Comparison of ENCODE assay signal across 11 mouse cellular contexts in genomic region chr6:60985919-60986318, GRCm38 (mm10).
DNase-seq lines count a peak whose midpoint lies in the region; ATAC-seq and TF ChIP-seq lines count a peak whose summit lies in the region.
"Had no signal": no experiment of that assay in that cellular context is flagged by ENCODE, and none has a peak within 500 bp of the region (broad histone marks: within the 10 kb centered on the region; RNA-seq: fewer than 3 reads in every experiment).

No protein-coding gene starts in this region.

- no peak overlapping the region for H3K27ac ChIP-seq in heart, postnatal 0 days (ENCODE audit: low read depth)
- H3K27ac ChIP-seq in midbrain, embryonic 15.5 days = no peak overlapping the region
- no peak overlapping the region for H3K27ac ChIP-seq in midbrain, embryonic 16.5 days (ENCODE audit: low read length)
- no peak overlapping the region for H3K27ac ChIP-seq in stomach, postnatal 0 days (replicated peaks)
- H3K27ac ChIP-seq: liver, embryonic 13.5 days had no signal

- TF ChIP-seq EP300 in heart, postnatal 0 days (IDR thresholded peaks at IDR 0.05; ENCODE audit: low read depth) = no peak
- TF ChIP-seq EP300 in stomach, postnatal 0 days (optimal IDR thresholded peaks at IDR 0.05) = no peak

- intact Hi-C loops in heart, postnatal 36 days (cut with DNase I) = loop anchor here (1.0 kb wide), 1 partner anchor 315 kb away; no protein-coding TSS in a partner anchor

- H3K27me3 ChIP-seq in heart, postnatal 0 days (ENCODE audit: control insufficient read depth, insufficient read depth, low read length) = no peaks in the 10 kb centered on the region
- no peaks in the 10 kb centered on the region for H3K27me3 ChIP-seq in midbrain, embryonic 15.5 days (replicated peaks)
- no peaks in the 10 kb centered on the region for H3K27me3 ChIP-seq in midbrain, embryonic 16.5 days (ENCODE audit: control insufficient read depth, insufficient read depth, low read depth, low read length)
- no peaks in the 10 kb centered on the region for H3K27me3 ChIP-seq in stomach, postnatal 0 days (ENCODE audit: control insufficient read depth, insufficient read depth, low read length)
- H3K27me3 ChIP-seq: liver, embryonic 13.5 days had no signal

- ATAC-seq in heart, postnatal 0 days (ENCODE audit: insufficient read depth, low read depth) = no peak
- ATAC-seq in midbrain, embryonic 15.5 days (replicated peaks) = 0 out of 2 replicates have a peak, but pooled peaks have one; percentile 30
- no peak; the same call in 1 of the 2 replicates for ATAC-seq in midbrain, embryonic 16.5 days
- no peak for ATAC-seq in stomach, postnatal 0 days (ENCODE audit: low FRiP score, low TSS enrichment)

- 31% methylated on average over 2 of the region's 2 CpGs for WGBS in heart, postnatal 0 days
- WGBS in midbrain, embryonic 15.5 days = 39% methylated on average over 2 of the region's 2 CpGs
- WGBS in midbrain, embryonic 16.5 days = 42% methylated on average over 2 of the region's 2 CpGs
- 42% methylated on average over 2 of the region's 2 CpGs for WGBS in stomach, postnatal 0 days

- H3K4me3 ChIP-seq in heart, postnatal 0 days (ENCODE audit: low read depth, low read length) = no peak overlapping the region
- H3K4me3 ChIP-seq in midbrain, embryonic 15.5 days = no peak overlapping the region
- no peak overlapping the region for H3K4me3 ChIP-seq in midbrain, embryonic 16.5 days (ENCODE audit: low read depth, low read length)
- no peak overlapping the region for H3K4me3 ChIP-seq in stomach, postnatal 0 days (ENCODE audit: low read depth, low read length)
- H3K4me3 ChIP-seq: liver, embryonic 13.5 days; myocyte had no signal

- no peaks in the 10 kb centered on the region for H3K36me3 ChIP-seq in heart, postnatal 0 days (replicated peaks; ENCODE audit: control insufficient read depth, insufficient read depth, low read length)
- H3K36me3 ChIP-seq in midbrain, embryonic 15.5 days (replicated peaks) = no peaks in the 10 kb centered on the region
- H3K36me3 ChIP-seq in midbrain, embryonic 16.5 days (ENCODE audit: control insufficient read depth, insufficient read depth, low read length) = no peaks in the 10 kb centered on the region
- H3K36me3 ChIP-seq in stomach, postnatal 0 days (ENCODE audit: control insufficient read depth, insufficient read depth, low read length) = no peaks in the 10 kb centered on the region
- H3K36me3 ChIP-seq: liver, embryonic 13.5 days had no signal

- peak; percentile 56 for TF ChIP-seq CTCF in heart, postnatal 0 days (IDR thresholded peaks at IDR 0.05; ENCODE audit: low read depth)
- peak; percentile 73 for TF ChIP-seq CTCF in stomach, postnatal 0 days (IDR thresholded peaks at IDR 0.05; ENCODE audit: low read depth)

- DNase-seq in heart, postnatal 0 days (ENCODE audit: low spot score) = no peak
- no peak for DNase-seq in heart, postnatal 36 days
- peak; percentile 39 for DNase-seq in brain, embryonic 18.5 days (ENCODE audit: low read depth, low spot score)
- no peak for DNase-seq in stomach, postnatal 0 days (ENCODE audit: low spot score)
- no peak for DNase-seq in right cerebral cortex, postnatal 25 days
- no peak for DNase-seq in layer of hippocampus, adult 11-12 months (ENCODE audit: low spot score)
- DNase-seq: liver, embryonic 13.5 days; thymus, postnatal 36 days had no signal

- H3K4me2 ChIP-seq in heart, postnatal 0 days (ENCODE audit: low read depth, low read length) = no peak overlapping the region
- no peak overlapping the region for H3K4me2 ChIP-seq in midbrain, embryonic 15.5 days
- H3K4me2 ChIP-seq in midbrain, embryonic 16.5 days (ENCODE audit: low read length) = no peak overlapping the region
- H3K4me2 ChIP-seq in stomach, postnatal 0 days (replicated peaks; ENCODE audit: low read depth) = no peak overlapping the region
- H3K4me2 ChIP-seq: liver, embryonic 13.5 days had no signal

- no peaks in the 10 kb centered on the region for H3K4me1 ChIP-seq in heart, postnatal 0 days (ENCODE audit: control insufficient read depth, insufficient read depth)
- no peaks in the 10 kb centered on the region for H3K4me1 ChIP-seq in midbrain, embryonic 15.5 days
- H3K4me1 ChIP-seq in midbrain, embryonic 16.5 days (ENCODE audit: control insufficient read depth, insufficient read depth, low read length) = no peaks in the 10 kb centered on the region
- no peaks in the 10 kb centered on the region for H3K4me1 ChIP-seq in stomach, postnatal 0 days (replicated peaks; ENCODE audit: control insufficient read depth, insufficient read depth)
- H3K4me1 ChIP-seq: liver, embryonic 13.5 days had no signal

- H3K9me3 ChIP-seq in heart, postnatal 0 days (replicated peaks; ENCODE audit: control insufficient read depth, low read length) = no peaks in the 10 kb centered on the region
- no peaks in the 10 kb centered on the region for H3K9me3 ChIP-seq in midbrain, embryonic 15.5 days
- no peaks in the 10 kb centered on the region for H3K9me3 ChIP-seq in midbrain, embryonic 16.5 days (replicated peaks; ENCODE audit: control insufficient read depth, low read length, poor library complexity, severe bottlenecking)
- no peaks in the 10 kb centered on the region for H3K9me3 ChIP-seq in stomach, postnatal 0 days (ENCODE audit: control insufficient read depth, low read length)
- H3K9me3 ChIP-seq: liver, embryonic 13.5 days had no signal

- no peak overlapping the region for H3K9ac ChIP-seq in heart, postnatal 0 days (replicated peaks; ENCODE audit: low read depth, low read length)
- H3K9ac ChIP-seq in midbrain, embryonic 15.5 days = no peak overlapping the region
- H3K9ac ChIP-seq in midbrain, embryonic 16.5 days (ENCODE audit: low read depth, low read length) = no peak overlapping the region
- H3K9ac ChIP-seq in stomach, postnatal 0 days (ENCODE audit: low read length) = no peak overlapping the region
- H3K9ac ChIP-seq: liver, embryonic 13.5 days had no signal
